Mouse (Mus musculus) liver, adult 2 months (tissue): ENCODE results near the gene Braf.

Experiments
- CTCF ChIP-seq: fragments of 200-500 bp; IDR thresholded peaks from 2 replicates; pipeline ENCODE4 v1.5.1; 2011; ENCODE audit warnings: low read depth, low read length, control low read depth
- POLR2A ChIP-seq: fragments of 200-500 bp; IDR thresholded peaks from 2 replicates; pipeline ENCODE4 v1.6.1; 2011; ENCODE audit warnings: low read length, control low read depth; ENCODE audit not compliant: insufficient read depth; ENCODE audit errors: extremely low read depth

DNA sequence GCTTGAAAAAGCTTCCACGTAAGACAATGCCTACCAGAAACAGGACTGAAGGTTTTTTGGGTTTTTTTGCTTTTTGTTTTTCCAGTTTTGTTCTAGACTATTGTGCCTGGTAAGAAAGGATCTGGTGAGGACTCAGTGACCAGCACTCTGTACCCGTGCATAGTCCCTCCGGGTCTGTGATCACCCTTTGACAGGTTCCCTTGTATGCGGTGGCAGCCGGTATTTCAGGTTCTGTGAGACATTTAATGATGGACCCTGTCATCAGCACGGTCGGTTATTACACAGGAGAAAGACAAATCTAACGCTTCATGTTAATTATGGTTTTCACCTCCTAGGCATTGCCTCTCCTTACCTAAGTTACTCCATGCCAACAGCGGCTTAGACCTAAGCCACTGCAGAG is 49.8 kb upstream of the Braf start:
- no peak for TF ChIP-seq POLR2A
- no peak for TF ChIP-seq CTCF
